Mouse (Mus musculus): ENCODE measurements around the gene Olfr786. TPM values are rescaled to one million over a fixed set of nuclear protein-coding genes. Genes with fewer than 3 reads are reported as not detected.

Olfr786 gene
- not detected in 2 replicates for polyA plus RNA-seq (2015; fragmentation: Nextera tagmentation; extraction: Ambion mirVana)

DNA sequence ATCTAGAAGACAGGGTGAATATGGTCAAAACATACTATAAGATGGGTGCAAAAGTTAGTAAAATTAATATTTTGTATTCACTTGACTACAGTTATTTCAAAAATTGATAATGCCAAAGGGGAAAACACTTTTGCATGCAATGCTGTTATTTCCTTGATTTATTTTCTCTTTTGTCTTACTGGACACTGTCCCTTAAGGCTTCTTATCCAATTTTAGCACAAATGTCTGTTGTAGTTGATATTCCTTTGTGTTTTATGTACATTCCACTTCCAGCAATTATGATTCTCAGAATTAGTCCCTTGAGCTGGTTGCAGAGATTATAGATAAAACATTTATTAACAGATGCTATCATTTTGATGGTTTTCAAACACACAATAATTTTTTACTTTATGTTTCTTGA, at the start of gene Olfr786:
Olfr786 (plus strand) TSS at position 301 of the 400 bp plus-strand sequence.
- H3K4me2 ChIP-seq: no peak within 1 kb of the TSS
- no peak within 1 kb of the TSS for H3K9ac ChIP-seq
- H3K27ac ChIP-seq (replicated peaks): no peak within 1 kb of the TSS
- H3K27me3 ChIP-seq: no peaks in the 10 kb centered on the region
- ATAC-seq (ENCODE audit: insufficient read depth): no peak
- no peak within 1 kb of the TSS for H3K4me3 ChIP-seq (replicated peaks)
- H3K4me1 ChIP-seq (replicated peaks): no peaks in the 10 kb centered on the region
- H3K36me3 ChIP-seq (replicated peaks): no peaks in the 10 kb centered on the region
- H3K9me3 ChIP-seq (replicated peaks): no peaks in the 10 kb centered on the region

DNA sequence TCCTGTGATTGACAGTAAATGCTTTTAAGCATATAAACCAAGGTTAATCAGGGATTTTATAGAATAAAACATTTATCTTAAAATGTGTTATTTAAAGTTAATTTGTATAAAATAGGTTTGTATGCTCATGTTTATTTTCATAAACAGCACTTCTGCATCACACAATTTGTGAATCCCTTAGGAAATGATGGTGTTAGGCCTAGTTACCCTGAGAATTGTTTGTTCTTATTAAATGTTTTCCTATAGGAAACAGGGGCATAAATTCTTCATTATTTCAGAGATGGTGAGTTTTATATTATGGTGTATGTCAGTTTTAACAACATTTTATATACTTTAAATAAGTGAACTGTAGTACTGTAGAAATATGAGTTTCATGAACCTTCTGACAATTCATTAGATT, 43.3 kb upstream of the Olfr786 start, which contains the start of gene Olfr784:
Olfr784 (plus strand) TSS at position 301 of the 400 bp plus-strand sequence.
- Histone ChIP-seq H3K27ac (replicated peaks) (no peak within 1 kb of the TSS), H3K4me1 (replicated peaks) (no peaks in the 10 kb centered on the region), H3K9ac (no peak within 1 kb of the TSS), H3K36me3 (replicated peaks) (no peaks in the 10 kb centered on the region), H3K27me3 (no peaks in the 10 kb centered on the region), H3K4me2 (no peak within 1 kb of the TSS), H3K4me3 (replicated peaks) (no peak within 1 kb of the TSS), H3K9me3 (replicated peaks) (no peaks in the 10 kb centered on the region)
- no peak for ATAC-seq (ENCODE audit: insufficient read depth)

DNA sequence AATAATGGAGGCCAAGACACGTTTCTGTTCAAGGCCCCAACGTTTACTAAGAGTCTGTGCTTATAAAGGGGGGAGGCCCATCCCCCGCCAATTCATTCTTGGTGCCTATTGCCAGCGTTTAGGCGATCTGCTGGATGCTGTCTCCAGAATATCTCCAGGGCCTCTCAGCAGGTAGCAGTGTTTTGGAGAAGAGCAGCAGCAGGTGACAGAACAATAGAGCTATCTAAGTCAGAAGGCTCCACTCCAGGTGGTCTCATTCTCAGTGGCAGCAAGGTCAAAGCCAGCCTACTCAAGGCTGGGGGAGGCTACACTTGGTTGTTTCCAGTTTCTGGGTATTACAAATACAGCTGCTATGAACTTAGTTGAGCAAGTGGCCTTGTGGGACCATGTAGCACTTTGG, 26.2 kb upstream of the Olfr786 start:
- H3K4me1 ChIP-seq (replicated peaks): no peaks in the 10 kb centered on the region
- no peak overlapping the region for H3K4me3 ChIP-seq (replicated peaks)
- H3K27me3 ChIP-seq: no peaks in the 10 kb centered on the region
- H3K27ac ChIP-seq (replicated peaks): no peak overlapping the region
- 44% methylated on average over 5 of the region's 5 CpGs for WGBS (ENCODE audit: insufficient replicate concordance)
- no peaks in the 10 kb centered on the region for H3K36me3 ChIP-seq (replicated peaks)
- H3K9ac ChIP-seq: no peak overlapping the region
- ATAC-seq (ENCODE audit: insufficient read depth): no peak
- 0 out of 2 replicates have a peak, but pooled peaks cover 3% of the 10 kb centered on the region for H3K9me3 ChIP-seq (replicated peaks)
- no peak overlapping the region for H3K4me2 ChIP-seq

DNA sequence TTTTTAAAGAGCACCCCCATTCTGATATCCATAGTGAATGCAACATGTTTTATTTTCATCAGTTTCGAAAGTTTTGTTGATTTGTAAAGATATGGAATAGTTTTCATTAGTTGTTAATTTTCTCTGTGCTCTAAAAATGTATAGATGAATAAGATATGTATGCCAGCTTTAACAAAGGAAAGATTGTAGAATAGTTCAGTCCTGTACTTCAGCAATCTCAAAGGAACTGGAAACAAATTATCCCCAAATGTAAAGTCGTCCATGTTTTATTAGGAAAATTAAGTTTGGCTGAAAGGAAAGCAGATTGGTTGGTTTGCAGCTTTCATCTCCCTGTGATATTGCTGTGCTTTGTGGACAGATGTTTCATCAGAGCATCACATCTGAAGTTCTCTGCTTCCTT, 22.0 kb upstream of the Olfr786 start, which contains the start of gene Olfr785:
Olfr785 (plus strand) TSS at position 301 of the 400 bp plus-strand sequence.
- H3K9me3 ChIP-seq (replicated peaks): 0 out of 2 replicates have a peak, but pooled peaks cover 3% of the 10 kb centered on the region
- ATAC-seq (ENCODE audit: insufficient read depth): no peak
- no peaks in the 10 kb centered on the region for H3K4me1 ChIP-seq (replicated peaks)
- H3K4me3 ChIP-seq (replicated peaks): no peak within 1 kb of the TSS
- no peak within 1 kb of the TSS for H3K4me2 ChIP-seq
- H3K9ac ChIP-seq: no peak within 1 kb of the TSS
- no peak within 1 kb of the TSS for H3K27ac ChIP-seq (replicated peaks)
- H3K27me3 ChIP-seq: no peaks in the 10 kb centered on the region
- no peaks in the 10 kb centered on the region for H3K36me3 ChIP-seq (replicated peaks)
- 51% methylated on average over 2 of the region's 2 CpGs for WGBS (ENCODE audit: insufficient replicate concordance)

DNA sequence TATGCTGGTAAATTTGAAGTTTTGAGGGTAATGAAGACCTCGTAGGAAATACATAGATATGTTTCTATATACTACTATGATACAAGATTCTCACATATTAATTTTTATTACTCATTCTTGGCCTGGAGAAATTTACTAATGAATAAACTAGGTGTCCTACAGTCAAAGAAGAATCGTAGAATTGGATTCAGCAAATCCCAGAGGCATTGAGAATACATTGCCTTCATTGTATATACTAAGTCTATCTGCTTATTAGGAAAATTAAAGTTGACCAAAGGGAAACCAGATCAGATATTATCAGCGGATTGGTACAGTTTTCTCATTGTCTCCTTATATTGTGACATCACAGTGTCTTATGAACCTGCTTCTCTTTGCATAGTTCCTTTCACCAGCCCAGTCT, 34.5 kb downstream of the Olfr786 start, which contains the start of gene Olfr787:
Olfr787 (plus strand) TSS at position 301 of the 400 bp plus-strand sequence.
- no peaks in the 10 kb centered on the region for H3K9me3 ChIP-seq (replicated peaks)
- H3K36me3 ChIP-seq (replicated peaks): no peaks in the 10 kb centered on the region
- ATAC-seq (ENCODE audit: insufficient read depth): no peak
- H3K4me1 ChIP-seq (replicated peaks): no peaks in the 10 kb centered on the region
- no peak within 1 kb of the TSS for H3K9ac ChIP-seq
- H3K27ac ChIP-seq (replicated peaks): no peak within 1 kb of the TSS
- 49% methylated on average over 3 of the region's 3 CpGs for WGBS (ENCODE audit: insufficient replicate concordance)
- H3K27me3 ChIP-seq: no peaks in the 10 kb centered on the region
- no peak within 1 kb of the TSS for H3K4me3 ChIP-seq (replicated peaks)
- H3K4me2 ChIP-seq: no peak within 1 kb of the TSS

DNA sequence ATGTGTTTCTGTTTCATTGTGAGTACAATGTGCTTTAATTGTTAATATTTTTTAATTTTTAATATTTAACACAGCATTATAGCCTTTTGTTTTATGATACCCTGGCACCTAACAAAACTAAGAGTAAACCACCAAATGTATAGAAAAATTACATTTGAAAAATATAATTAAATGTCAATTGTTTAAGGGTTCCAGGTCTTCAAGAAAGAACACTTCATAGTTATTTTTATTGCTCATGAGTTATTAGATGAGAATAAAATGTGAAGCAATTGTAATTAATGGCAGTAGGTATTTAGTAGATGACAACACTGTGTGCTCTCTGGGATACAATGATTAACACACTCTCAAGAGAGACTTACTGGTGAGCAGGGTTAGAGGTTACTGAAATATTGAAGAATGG, 43.6 kb downstream of the Olfr786 start, which contains the start of gene Olfr788:
Olfr788 (plus strand) TSS at position 301 of the 400 bp plus-strand sequence.
- no peaks in the 10 kb centered on the region for H3K4me1 ChIP-seq (replicated peaks)
- H3K9me3 ChIP-seq (replicated peaks): no peaks in the 10 kb centered on the region
- no peak within 1 kb of the TSS for H3K9ac ChIP-seq
- H3K36me3 ChIP-seq (replicated peaks): no peaks in the 10 kb centered on the region
- no peak for ATAC-seq (ENCODE audit: insufficient read depth)
- no peak within 1 kb of the TSS for H3K4me3 ChIP-seq (replicated peaks)
- H3K4me2 ChIP-seq: no peak within 1 kb of the TSS
- no peak within 1 kb of the TSS for H3K27ac ChIP-seq (replicated peaks)
- no peaks in the 10 kb centered on the region for H3K27me3 ChIP-seq

DNA sequence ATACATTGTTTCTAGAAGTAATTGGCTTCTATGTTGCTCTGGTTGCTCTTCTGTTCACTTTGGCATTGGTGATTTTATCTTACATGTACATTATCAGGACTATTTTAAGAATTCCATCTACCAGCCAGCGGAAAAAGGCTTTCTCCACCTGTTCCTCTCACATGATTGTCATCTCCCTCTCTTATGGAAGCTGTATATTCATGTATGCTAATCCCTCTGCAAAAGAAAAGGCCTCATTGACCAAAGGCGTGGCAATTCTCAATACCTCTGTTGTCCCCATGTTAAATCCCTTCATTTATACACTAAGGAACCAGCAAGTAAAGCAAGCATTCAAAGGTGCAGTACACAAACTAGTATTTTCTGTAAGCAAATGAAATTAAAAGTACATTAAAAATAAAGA, 46.1 kb downstream of the Olfr786 start:
- no peaks in the 10 kb centered on the region for H3K36me3 ChIP-seq (replicated peaks)
- WGBS (ENCODE audit: insufficient replicate concordance): 42% methylated on average over 2 of the region's 2 CpGs

DNA sequence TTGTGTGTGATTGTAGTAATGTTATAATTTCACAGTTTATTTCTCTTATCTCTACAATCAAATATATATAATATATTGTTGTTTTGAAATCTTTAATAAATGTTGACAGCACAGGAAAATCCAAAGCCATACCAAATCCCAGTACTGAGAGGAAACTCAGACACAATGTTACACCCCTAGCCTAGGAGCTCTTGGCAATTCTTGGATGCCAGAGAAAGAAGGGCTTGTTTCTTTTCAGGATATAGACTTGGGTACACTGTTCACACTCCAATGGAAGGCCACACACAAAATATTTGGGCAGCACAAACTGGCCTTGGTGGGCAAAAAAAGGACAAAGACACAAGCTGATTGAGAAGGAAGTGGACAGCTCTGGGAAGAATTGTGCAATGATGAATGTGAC, 46.6 kb downstream of the Olfr786 start:
- Histone ChIP-seq H3K36me3 (replicated peaks) (no peaks in the 10 kb centered on the region), H3K27me3 (no peaks in the 10 kb centered on the region), H3K4me2 (no peak overlapping the region), H3K9ac (no peak overlapping the region), H3K9me3 (replicated peaks) (no peaks in the 10 kb centered on the region), H3K4me3 (replicated peaks) (no peak overlapping the region), H3K27ac (replicated peaks) (no peak overlapping the region), H3K4me1 (replicated peaks) (no peaks in the 10 kb centered on the region)
- ATAC-seq (ENCODE audit: insufficient read depth): no peak

More for the DNA sequence above, 46.1 kb downstream of the Olfr786 start:
- Histone ChIP-seq H3K4me3 (replicated peaks) (no peak overlapping the region), H3K27ac (replicated peaks) (no peak overlapping the region), H3K27me3 (no peaks in the 10 kb centered on the region), H3K9me3 (replicated peaks) (no peaks in the 10 kb centered on the region), H3K4me1 (replicated peaks) (no peaks in the 10 kb centered on the region), H3K9ac (no peak overlapping the region), H3K4me2 (no peak overlapping the region)
- ATAC-seq (ENCODE audit: insufficient read depth): no peak

DNA sequence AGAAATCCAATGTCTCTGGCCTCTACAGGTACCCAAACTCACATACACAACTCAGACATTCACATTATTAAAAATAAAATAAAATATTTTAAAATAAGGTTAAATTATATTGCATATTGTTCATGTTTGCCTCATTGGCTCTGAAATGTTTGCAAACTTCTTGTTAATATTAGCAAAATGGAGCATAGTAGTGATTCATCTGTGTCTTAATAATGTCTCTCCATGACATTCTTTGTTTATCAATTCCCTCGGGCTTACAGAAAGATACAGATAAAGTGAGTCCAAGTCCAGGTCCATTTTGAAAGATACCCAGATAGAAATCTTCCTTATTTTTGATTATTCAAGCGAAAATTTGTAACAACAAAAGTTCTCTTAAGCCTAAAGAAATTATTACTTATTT, 57.3 kb downstream of the Olfr786 start, which contains the start of gene Olfr789:
Olfr789 (plus strand) TSS at position 301 of the 400 bp plus-strand sequence.
- Histone ChIP-seq H3K4me3 (replicated peaks) (no peak within 1 kb of the TSS), H3K9ac (no peak within 1 kb of the TSS), H3K4me2 (no peak within 1 kb of the TSS), H3K9me3 (replicated peaks) (no peaks in the 10 kb centered on the region), H3K36me3 (replicated peaks) (no peaks in the 10 kb centered on the region), H3K27me3 (no peaks in the 10 kb centered on the region), H3K4me1 (replicated peaks) (no peaks in the 10 kb centered on the region), H3K27ac (replicated peaks) (no peak within 1 kb of the TSS)
- no peak for ATAC-seq (ENCODE audit: insufficient read depth)
- WGBS (ENCODE audit: insufficient replicate concordance): 31% methylated on average over 2 of the region's 2 CpGs

Other genes with a start within 250 kb of the Olfr786 start
- not detected in 2 replicates for gene Olfr772, start 249.4 kb upstream of the Olfr786 start, polyA plus RNA-seq (2015; fragmentation: Nextera tagmentation; extraction: Ambion mirVana)
- not detected in 2 replicates for gene Olfr773, start 239.9 kb upstream of the Olfr786 start, polyA plus RNA-seq (2015; fragmentation: Nextera tagmentation; extraction: Ambion mirVana)
- gene Olfr774, start 191.1 kb upstream of the Olfr786 start, polyA plus RNA-seq (2015; fragmentation: Nextera tagmentation; extraction: Ambion mirVana): not detected in 2 replicates
- not detected in 2 replicates for gene Olfr775, start 178.9 kb upstream of the Olfr786 start, polyA plus RNA-seq (2015; fragmentation: Nextera tagmentation; extraction: Ambion mirVana)
- not detected in 2 replicates for gene Olfr776, start 168.2 kb upstream of the Olfr786 start, polyA plus RNA-seq (2015; fragmentation: Nextera tagmentation; extraction: Ambion mirVana)
- gene Olfr777, start 155.8 kb upstream of the Olfr786 start, polyA plus RNA-seq (2015; fragmentation: Nextera tagmentation; extraction: Ambion mirVana): not detected in 2 replicates
- gene Olfr780, start 109.2 kb upstream of the Olfr786 start, polyA plus RNA-seq (2015; fragmentation: Nextera tagmentation; extraction: Ambion mirVana): not detected in 2 replicates
- gene Olfr781, start 98.5 kb upstream of the Olfr786 start, polyA plus RNA-seq (2015; fragmentation: Nextera tagmentation; extraction: Ambion mirVana): not detected in 2 replicates
- not detected in 2 replicates for gene Olfr782, start 78.5 kb upstream of the Olfr786 start, polyA plus RNA-seq (2015; fragmentation: Nextera tagmentation; extraction: Ambion mirVana)
- not detected in 2 replicates for gene Olfr784, start 43.2 kb upstream of the Olfr786 start, polyA plus RNA-seq (2015; fragmentation: Nextera tagmentation; extraction: Ambion mirVana)
- not detected in 2 replicates for gene Olfr785, start 21.9 kb upstream of the Olfr786 start, polyA plus RNA-seq (2015; fragmentation: Nextera tagmentation; extraction: Ambion mirVana)
- gene Olfr787, start 34.6 kb downstream of the Olfr786 start, polyA plus RNA-seq (2015; fragmentation: Nextera tagmentation; extraction: Ambion mirVana): not detected in 2 replicates
- gene Olfr788, start 43.7 kb downstream of the Olfr786 start, polyA plus RNA-seq (2015; fragmentation: Nextera tagmentation; extraction: Ambion mirVana): not detected in 2 replicates
- not detected in 2 replicates for gene Olfr789, start 57.4 kb downstream of the Olfr786 start, polyA plus RNA-seq (2015; fragmentation: Nextera tagmentation; extraction: Ambion mirVana)
- not detected in 2 replicates for gene Olfr790, start 71.2 kb downstream of the Olfr786 start, polyA plus RNA-seq (2015; fragmentation: Nextera tagmentation; extraction: Ambion mirVana)
- gene Olfr791, start 94.5 kb downstream of the Olfr786 start, polyA plus RNA-seq (2015; fragmentation: Nextera tagmentation; extraction: Ambion mirVana): not detected in 2 replicates
- gene Olfr792, start 111.9 kb downstream of the Olfr786 start, polyA plus RNA-seq (2015; fragmentation: Nextera tagmentation; extraction: Ambion mirVana): not detected in 2 replicates
- not detected in 2 replicates for gene Olfr794, start 140.3 kb downstream of the Olfr786 start, polyA plus RNA-seq (2015; fragmentation: Nextera tagmentation; extraction: Ambion mirVana)
- gene Olfr796, start 185.3 kb downstream of the Olfr786 start, polyA plus RNA-seq (2015; fragmentation: Nextera tagmentation; extraction: Ambion mirVana): not detected in 2 replicates
- not detected in 2 replicates for gene Olfr798, start 200.6 kb downstream of the Olfr786 start, polyA plus RNA-seq (2015; fragmentation: Nextera tagmentation; extraction: Ambion mirVana)
- gene Olfr799, start 210.2 kb downstream of the Olfr786 start, polyA plus RNA-seq (2015; fragmentation: Nextera tagmentation; extraction: Ambion mirVana): not detected in 2 replicates
- not detected in 2 replicates for gene Olfr800, start 230.4 kb downstream of the Olfr786 start, polyA plus RNA-seq (2015; fragmentation: Nextera tagmentation; extraction: Ambion mirVana)
- not detected in 2 replicates for gene Olfr801, start 246.6 kb downstream of the Olfr786 start, polyA plus RNA-seq (2015; fragmentation: Nextera tagmentation; extraction: Ambion mirVana)